Mouse (Mus musculus): ENCODE measurements at regions not wholly inside any gene's neighbourhood (a gene's known extent, or its start where the extent isn't known, plus 50 kb on each side); places are given as distances from the start of the nearest gene placed in this dataset.
A peak's percentile ranks its signal among the peaks of the same experiment; 100 is the strongest.

- DNase-seq = no peak
Observed at GRCm38 (mm10) chr4:54460596-54460995, 484.3 kb upstream of the Zfp462 start.

- DNase-seq = no peak
Observed at GRCm38 (mm10) chr4:54469176-54469575, 475.7 kb upstream of the Zfp462 start.

DNA sequence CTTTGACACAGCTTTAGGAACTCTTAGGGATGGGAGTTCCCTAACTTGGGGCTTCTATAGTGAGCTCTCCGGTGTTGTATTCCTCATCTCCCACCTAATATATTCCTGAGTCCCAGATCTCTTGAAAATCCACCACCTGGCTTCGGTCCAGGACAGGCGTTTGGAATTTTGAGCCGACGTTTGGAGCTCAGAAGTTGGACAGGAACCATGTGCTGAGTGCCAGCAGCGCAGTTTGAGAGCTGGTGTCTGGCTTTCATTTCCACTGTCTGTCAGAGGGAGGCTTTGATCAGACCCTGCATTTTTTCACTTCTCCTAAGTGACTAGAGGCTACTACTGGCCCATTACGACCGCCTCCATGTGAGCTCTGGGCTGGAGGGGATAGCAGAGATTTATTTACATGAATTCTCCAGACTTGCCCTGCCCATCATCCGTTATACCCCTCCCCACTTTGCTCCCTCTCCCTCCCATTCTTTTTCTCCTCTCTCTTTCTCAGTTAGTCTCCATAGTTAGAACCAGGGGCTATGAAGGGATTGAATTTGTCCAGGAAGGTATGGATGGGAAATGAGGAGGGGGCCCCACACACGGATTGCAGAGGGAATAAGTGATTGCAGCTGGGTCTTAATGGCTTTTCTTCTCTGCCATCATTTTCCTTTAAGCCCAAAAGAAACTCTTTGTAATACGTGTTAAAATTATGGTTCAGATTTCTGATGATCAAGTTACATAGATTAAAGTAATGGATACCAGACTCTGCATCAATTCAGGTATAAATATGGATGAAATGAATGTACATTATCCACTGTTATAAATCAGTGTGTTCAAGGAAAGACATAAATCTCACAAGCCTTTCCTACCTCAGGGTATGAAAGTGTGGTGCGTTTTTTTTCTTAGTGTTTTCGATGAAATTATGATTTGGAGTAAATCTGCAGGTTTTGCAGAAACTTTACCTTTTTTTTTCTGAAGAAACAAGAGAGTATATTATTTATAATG, 474.5 kb upstream of the Zfp462 start:
- peak in 1 of 2 experiments; percentile 1 for DNase-seq

GRCm38 (mm10) chr4:54471009-54471408, 473.8 kb upstream of the Zfp462 start:
- no peak for DNase-seq

DNA sequence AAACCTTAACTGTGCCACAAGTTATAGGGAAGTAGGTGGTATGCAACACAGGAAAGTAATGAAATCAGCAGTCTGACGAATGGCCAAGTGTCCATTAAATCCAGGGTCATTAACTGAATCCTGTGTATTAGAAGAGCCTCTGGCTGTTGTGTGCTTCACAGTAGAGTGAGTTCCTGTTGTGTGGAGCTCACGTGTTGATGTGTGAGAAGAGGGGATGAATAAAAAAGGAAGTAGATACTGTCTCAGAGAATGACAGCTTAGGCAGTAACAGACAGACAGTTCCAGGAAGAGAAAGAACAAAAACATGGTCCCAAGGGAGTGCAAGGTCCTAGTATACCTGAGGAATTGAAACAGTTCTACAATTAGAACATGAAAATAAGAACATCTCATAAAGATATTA, 463.1 kb upstream of the Zfp462 start:
- DNase-seq = no peak

GRCm38 (mm10) chr4:54493074-54493473, 451.8 kb upstream of the Zfp462 start:
- DNase-seq = peak in 1 of 2 experiments; percentile 4

- no peak for DNase-seq
Observed at GRCm38 (mm10) chr4:54497312-54497994, 447.4 kb upstream of the Zfp462 start.

GRCm38 (mm10) chr4:54515934-54516333, 428.9 kb upstream of the Zfp462 start:
- no peak for DNase-seq

GRCm38 (mm10) chr4:54523283-54523682, 421.6 kb upstream of the Zfp462 start:
- no peak for DNase-seq

DNA sequence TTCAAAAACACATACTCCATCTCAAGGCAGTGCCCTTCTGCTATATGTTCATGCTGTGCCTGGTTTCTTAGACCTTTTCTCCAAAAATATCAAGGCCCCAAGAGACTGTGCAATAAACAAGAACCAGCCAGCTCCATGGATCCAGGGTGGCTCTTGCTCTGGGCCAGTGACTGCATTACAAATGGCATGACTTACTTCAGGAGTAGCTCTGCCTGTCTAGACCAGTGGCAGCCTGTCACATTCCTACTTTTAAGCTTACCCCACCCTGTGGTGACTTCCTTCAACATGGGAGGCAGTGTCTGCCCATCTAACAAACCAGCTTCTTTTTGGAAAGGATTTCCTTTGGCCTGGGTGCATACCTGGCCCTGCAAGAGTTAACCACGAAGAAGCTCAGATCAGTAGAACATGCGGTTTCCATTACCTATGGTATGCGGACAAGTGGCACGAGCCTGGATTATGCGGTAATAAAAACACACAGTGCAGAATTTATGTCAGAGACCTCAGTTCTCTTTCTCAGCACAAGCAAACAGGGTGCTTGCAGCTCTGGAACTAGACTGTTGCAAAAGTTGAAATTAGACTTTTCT, 418.8 kb upstream of the Zfp462 start:
- DNase-seq = no peak

DNA sequence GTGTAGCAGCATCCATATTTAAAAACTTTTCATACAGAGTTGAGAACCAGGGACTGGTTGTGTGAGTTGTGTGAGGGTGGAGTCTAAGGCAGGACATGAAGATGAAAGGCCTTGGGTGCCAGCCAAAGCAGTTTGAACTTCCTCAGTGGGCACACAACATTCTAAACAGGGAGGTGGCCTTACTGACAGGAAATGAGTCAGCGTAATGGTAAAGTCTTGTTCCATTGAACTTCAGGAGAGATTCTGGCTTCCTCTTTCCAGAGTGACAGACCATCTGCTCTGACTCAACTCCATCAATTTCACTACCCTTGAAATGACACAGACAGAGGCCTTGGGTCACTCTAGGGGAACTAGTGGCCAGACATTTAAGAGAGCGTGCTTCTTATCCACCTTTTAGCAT, 417.2 kb upstream of the Zfp462 start:
- peak; percentile 25 to 42 for DNase-seq

- no peak for DNase-seq
Observed at GRCm38 (mm10) chr4:54531739-54532138, 413.1 kb upstream of the Zfp462 start.

DNA sequence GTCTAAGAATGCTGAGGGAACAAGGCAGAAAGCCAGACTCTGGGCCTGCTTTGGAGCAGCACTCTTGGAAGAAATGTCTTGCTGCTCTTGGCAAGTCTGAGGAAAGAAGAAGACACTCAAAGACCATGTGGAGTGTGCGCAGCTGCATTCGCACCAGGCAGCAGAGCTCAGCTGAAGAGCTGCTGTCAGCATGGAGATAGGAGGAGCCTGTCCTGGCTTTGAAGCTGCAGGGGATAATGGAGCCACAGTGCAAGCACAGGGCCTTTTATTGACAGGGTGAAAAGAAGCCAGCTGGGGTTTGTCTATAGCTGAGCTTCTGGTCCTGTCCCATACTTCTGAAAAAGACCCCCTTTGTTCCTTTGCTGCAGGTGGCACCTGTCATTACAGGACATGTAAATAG, 411.0 kb upstream of the Zfp462 start:
- DNase-seq = no peak

DNA sequence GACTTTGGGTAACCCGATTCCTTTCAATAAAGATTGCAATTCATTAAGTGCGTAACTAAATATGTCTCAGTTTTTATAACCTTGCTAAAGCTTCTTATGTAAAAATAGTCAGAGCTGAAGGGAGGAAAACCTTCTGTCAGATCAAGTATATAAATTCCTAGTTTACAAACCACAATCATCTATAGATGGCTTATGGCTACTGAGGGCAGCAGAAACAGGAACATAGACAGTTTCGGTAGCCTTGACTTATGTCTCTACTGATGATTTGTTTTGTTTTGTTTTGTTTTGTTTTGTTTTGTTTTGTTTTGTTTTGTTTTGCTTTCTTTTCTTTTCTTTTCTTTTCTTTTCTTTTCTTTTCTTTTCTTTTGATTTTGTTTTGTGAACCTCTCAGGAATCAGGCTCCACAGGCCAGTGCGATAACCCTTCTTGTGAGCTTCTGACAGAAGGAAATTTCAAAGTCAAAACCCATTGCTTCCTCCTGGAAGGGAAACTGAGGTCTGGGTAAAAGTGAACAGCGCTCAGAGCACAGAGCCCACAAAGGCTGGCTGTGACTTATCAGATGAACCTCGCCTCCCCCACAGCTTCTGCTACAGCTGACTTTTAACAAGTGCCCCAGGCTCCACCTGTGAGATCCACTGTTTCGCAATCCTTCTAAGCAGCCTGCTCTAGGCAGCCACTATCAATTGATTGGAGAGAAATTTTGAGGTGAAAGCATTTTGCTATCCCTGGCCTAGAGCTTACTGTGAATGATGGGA, 391.8 kb upstream of the Zfp462 start:
- no peak for DNase-seq

DNA sequence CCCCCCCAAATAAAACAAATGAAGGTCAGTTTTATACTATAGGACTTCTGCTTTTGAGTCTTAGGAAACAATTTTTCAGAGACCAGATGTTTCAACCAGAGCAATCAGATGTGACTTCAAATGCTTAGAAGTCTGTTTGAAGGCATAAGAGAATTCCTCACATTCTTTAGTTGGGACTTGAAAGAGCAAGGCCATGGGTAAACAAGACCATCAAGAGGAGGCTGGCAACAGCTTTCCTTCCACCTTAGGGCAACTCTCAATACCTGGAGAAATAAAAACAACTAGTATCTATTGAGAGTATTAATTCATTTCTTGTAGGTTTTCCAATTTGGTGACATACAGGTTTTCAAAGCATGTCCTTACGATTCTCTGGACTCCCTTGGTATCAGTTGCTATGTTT, 381.8 kb upstream of the Zfp462 start:
- DNase-seq = no peak

DNA sequence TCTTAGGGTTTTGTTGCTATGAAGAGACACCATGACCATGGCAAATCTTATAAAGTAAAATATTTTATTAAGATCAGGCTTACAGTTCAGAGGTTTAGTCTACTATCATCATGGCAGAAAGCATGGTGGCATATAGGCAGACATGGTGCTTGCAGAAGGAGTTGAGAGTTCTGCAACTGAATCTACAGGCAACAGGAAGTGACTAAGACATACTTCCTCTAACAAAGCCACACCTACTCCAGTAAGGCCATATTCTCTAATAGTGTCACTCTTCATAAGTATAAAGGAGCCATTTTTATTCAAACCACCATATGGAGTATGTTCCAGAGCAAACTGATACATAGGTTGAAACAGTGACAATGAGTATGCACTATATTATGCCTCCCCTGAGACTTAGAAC, 371.7 kb upstream of the Zfp462 start:
- DNase-seq = no peak

GRCm38 (mm10) chr4:54587197-54587596, 357.7 kb upstream of the Zfp462 start:
- DNase-seq = peak; percentile 14 to 50

- DNase-seq = no peak
Observed at GRCm38 (mm10) chr4:54588704-54589103, 356.1 kb upstream of the Zfp462 start.

DNA sequence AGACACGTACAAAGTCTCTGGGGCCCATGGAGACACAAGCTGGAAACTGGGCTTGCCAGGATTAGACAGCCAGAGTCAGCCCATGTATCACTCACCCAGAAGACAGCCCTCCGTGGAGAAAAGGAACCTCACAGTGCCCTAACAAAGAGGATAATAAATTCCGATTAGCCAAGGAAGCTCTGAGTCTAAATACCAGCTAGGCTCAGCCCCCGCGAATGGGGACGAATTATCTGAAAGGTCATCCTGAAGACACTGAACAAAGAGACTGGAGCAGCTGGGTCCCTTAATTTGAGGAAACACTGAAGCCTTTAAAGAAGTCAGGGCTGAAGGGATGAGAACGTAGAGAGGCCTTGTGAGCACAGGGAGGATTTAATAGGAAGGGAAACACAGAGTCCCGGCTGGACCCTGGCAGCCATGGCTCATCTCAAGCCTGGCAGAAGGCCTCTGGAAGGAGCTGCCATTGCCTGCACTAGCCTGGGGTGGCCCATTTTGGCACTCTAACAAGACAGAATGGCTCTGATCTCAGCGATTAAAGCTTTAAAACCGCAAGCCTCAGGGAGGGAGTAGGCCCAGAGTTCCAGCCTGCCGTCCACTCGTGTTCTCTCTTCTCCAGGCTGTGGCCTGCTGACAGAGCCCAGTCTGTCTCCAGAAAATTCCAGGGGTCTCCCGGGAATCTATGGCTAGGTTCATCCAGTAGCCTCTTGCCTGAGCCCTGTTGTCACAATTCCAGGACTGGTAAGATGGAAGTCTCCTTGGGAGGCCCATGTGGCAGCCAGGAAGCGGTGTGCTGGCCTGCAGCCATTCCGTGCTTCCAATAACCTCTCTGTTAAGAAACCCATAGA, 343.0 kb upstream of the Zfp462 start:
- DNase-seq = no peak

- no peak for DNase-seq
Observed at GRCm38 (mm10) chr4:54602513-54603205, 342.2 kb upstream of the Zfp462 start.

GRCm38 (mm10) chr4:54610101-54610500, 334.7 kb upstream of the Zfp462 start:
- DNase-seq = no peak
